Mouse (Mus musculus) bone marrow macrophage, adult 2 months (primary cell): ENCODE measurements at regions not wholly inside any gene's neighbourhood (a gene's known extent, or its start where the extent isn't known, plus 50 kb on each side); places are given as distances from the start of the nearest gene placed in this dataset.

Source experiments
- H3K27ac ChIP-seq: 2 replicates; pipeline ENCODE4 v1.5.1; 2012; ENCODE audit warnings: low read depth, low read length; ENCODE audit not compliant: insufficient read depth
- H3K4me1 ChIP-seq: 2 replicates; pipeline ENCODE4 v1.6.1; 2012; ENCODE audit warnings: low read length; ENCODE audit not compliant: control insufficient read depth, insufficient read depth
- H3K4me3 ChIP-seq: 2 replicates; pipeline ENCODE4 v1.5.1; 2012; ENCODE audit warnings: mild to moderate bottlenecking, low read length, moderate library complexity; ENCODE audit not compliant: insufficient read depth
- CTCF ChIP-seq: IDR thresholded peaks from 2 replicates; pipeline ENCODE4 v1.5.1; 2012; ENCODE audit warnings: low read depth, mild to moderate bottlenecking, low read length, moderate library complexity
- POLR2A ChIP-seq: IDR thresholded peaks from 2 replicates; pipeline ENCODE4 v1.6.1; 2012; ENCODE audit warnings: mild to moderate bottlenecking, low read depth, low read length, borderline replicate concordance

DNA sequence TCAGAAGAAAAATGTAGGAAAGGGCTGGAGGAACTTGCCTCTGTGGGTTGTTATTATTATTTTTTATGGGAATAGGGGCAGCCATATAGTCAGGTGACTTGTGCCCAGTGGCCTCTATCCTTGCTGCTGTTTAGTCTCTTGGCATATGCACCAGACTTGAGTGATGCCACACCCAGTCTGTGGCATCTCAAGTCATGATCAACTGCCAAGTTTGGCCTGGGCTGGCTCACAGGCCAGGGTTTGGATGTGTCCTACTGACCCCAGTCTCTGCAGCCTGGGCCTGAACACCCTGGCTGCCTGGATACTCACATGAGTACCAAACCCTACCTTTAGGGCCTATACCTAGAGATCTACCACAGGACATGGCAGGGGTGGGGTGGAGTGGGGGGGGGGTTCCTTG lies 133.8 kb downstream of the Cyp26a1 start:
- no peak overlapping the region for H3K4me3 ChIP-seq
- TF ChIP-seq CTCF, result no peak
- TF ChIP-seq POLR2A, result no peak
- no peak overlapping the region for H3K27ac ChIP-seq
- no peaks in the 10 kb centered on the region for H3K4me1 ChIP-seq

DNA sequence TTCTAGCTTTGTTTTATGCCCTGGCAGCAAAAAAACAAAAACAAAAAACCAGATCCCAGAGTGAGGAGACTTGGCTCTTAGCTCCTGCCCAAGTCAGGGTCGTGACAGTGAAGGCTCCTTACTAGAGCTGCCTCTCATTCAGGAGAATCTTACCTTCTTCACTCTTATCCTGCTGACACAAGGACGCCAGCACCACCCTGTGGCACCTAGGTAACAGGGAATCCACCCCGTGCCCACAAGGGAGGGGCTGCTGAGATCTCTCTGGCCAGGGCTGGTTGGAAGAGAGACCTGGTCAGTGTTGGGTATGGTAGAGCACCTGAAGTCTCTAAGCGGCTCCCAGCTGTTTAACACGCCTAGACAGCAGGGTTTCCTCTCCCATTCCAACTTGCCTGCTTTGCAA lies 139.3 kb downstream of the Cyp26a1 start:
- no peak for TF ChIP-seq CTCF
- no peak for TF ChIP-seq POLR2A
- Histone ChIP-seq H3K27ac (no peak overlapping the region), H3K4me3 (no peak overlapping the region), H3K4me1 (no peaks in the 10 kb centered on the region)
